Mouse (Mus musculus) midbrain, embryonic 14.5 days (tissue): ENCODE results near the gene Fam166a. TPM values are rescaled to one million over a fixed set of nuclear protein-coding genes. Genes with fewer than 3 reads are reported as not detected.

ENCODE experiments used
- ATAC-seq: fragments of 200-750 bp; cut with Nextera tagmentation; 2 replicates; pipeline ENCODE4 v1.8.0; 2017; ENCODE audit warnings: moderate number of reproducible peaks, moderate library complexity; ENCODE audit not compliant: low FRiP score, low TSS enrichment
- DNase-seq: peaks from one replicate; pipeline ENCODE4 v3.0.0-alpha.2; 2015
- H3K27ac ChIP-seq: fragments of 300-500 bp; sonication (generic); replicated peaks from 2 replicates; pipeline ENCODE4 v1.5.1; 2014; ENCODE audit warnings: mild to moderate bottlenecking, low read depth, low read length, moderate library complexity
- H3K27me3 ChIP-seq: fragments of 300-500 bp; sonication (generic); 2 replicates; pipeline ENCODE4 v1.6.1; 2014; ENCODE audit warnings: low read length, control low read depth, mixed read lengths; ENCODE audit not compliant: control insufficient read depth, insufficient read depth
- H3K36me3 ChIP-seq: fragments of 300-500 bp; sonication (generic); 2 replicates; pipeline ENCODE4 v1.6.1; 2014; ENCODE audit warnings: low read length, control low read depth; ENCODE audit not compliant: control insufficient read depth, insufficient read depth
- H3K4me1 ChIP-seq: fragments of 300-500 bp; sonication (generic); 2 replicates; pipeline ENCODE4 v1.6.1; 2014; ENCODE audit warnings: mild to moderate bottlenecking, antibody characterized with exemption, low read length, control low read depth; ENCODE audit not compliant: control insufficient read depth, insufficient read depth
- H3K4me2 ChIP-seq: fragments of 300-500 bp; sonication (generic); 2 replicates; pipeline ENCODE4 v1.6.1; 2014; ENCODE audit warnings: mild to moderate bottlenecking, low read length, moderate library complexity
- H3K4me3 ChIP-seq: fragments of 300-500 bp; sonication (generic); replicated peaks from 2 replicates; pipeline ENCODE4 v1.5.1; 2014; ENCODE audit warnings: low read depth, low read length
- H3K9ac ChIP-seq: fragments of 300-500 bp; sonication (generic); replicated peaks from 2 replicates; pipeline ENCODE4 v1.6.1; 2014; ENCODE audit warnings: mild to moderate bottlenecking, low read length, moderate library complexity
- H3K9me3 ChIP-seq: fragments of 300-500 bp; sonication (generic); 2 replicates; pipeline ENCODE4 v1.6.1; 2016; ENCODE audit warnings: low read length, control low read depth, mixed read lengths; ENCODE audit not compliant: control insufficient read depth
- WGBS: fragments of 180-500 bp; shearing (Covaris S2); extraction: QIAGEN DNeasy Blood & Tissue Kit; methylation state at CpG from one replicate; pipeline ENCODE4 v1.1.7; 2014; 5-methylcytosine and 5-hydroxymethylcytosine counted together
- polyA plus RNA-seq: library from polyadenylated mRNA; unstranded; fragments of >200 nt; fragmentation: Nextera tagmentation; extraction: Ambion mirVana; gene quantifications from 2 replicates; pipeline ENCODE4 v1.2.1, GENCODE M21; 2014

Gene Fam166a
- polyA plus RNA-seq, 1 experiment from 2014 or later: not detected

- H3K4me1 ChIP-seq: peaks cover 15% of the 10 kb centered on the region
- H3K9ac ChIP-seq: peak within 1 kb of the TSS; percentile 80
- no peaks in the 10 kb centered on the region for H3K9me3 ChIP-seq
- ATAC-seq (no peak), DNase-seq (no peak)
- H3K27ac ChIP-seq: peak within 1 kb of the TSS; percentile 99
- peak within 1 kb of the TSS; percentile 84 for H3K4me3 ChIP-seq
- no peaks in the 10 kb centered on the region for H3K27me3 ChIP-seq
- peaks cover 6% of the 10 kb centered on the region for H3K36me3 ChIP-seq
- WGBS: 0% methylated on average over 17 of the region's 17 CpGs
- peak within 1 kb of the TSS; percentile 90 for H3K4me2 ChIP-seq
Measured at GRCm38 (mm10) chr2:25224492-25224765, 5.9 kb downstream of the Fam166a start, which contains the start of gene Tubb4b. Tubb4b (minus strand) TSS chr2:25224702.

GRCm38 (mm10) chr2:25224766-25225752 lies 6.5 kb downstream of the Fam166a start:
- Histone ChIP-seq H3K4me1 (peaks cover 15% of the 10 kb centered on the region), H3K9me3 (no peaks in the 10 kb centered on the region), H3K4me3 (peak overlapping the region; percentile 84), H3K27ac (peak overlapping the region; percentile 99), H3K36me3 (peaks cover 6% of the 10 kb centered on the region), H3K27me3 (no peaks in the 10 kb centered on the region), H3K4me2 (peak overlapping the region; percentile 56), H3K9ac (peak overlapping the region; percentile 62)
- 2% methylated on average over 41 of the region's 41 CpGs for WGBS
- DNase-seq: peak; percentile 100
- ATAC-seq: peak; percentile 97

GRCm38 (mm10) chr2:25225811-25226379 lies 7.3 kb downstream of the Fam166a start:
- no peak for DNase-seq

GRCm38 (mm10) chr2:25226864-25227263 lies 8.3 kb downstream of the Fam166a start:
- Histone ChIP-seq H3K9ac (no peak overlapping the region), H3K4me1 (peaks cover 15% of the 10 kb centered on the region), H3K36me3 (peaks cover 2% of the 10 kb centered on the region), H3K4me3 (no peak overlapping the region), H3K4me2 (no peak overlapping the region), H3K9me3 (no peaks in the 10 kb centered on the region), H3K27ac (no peak overlapping the region), H3K27me3 (no peaks in the 10 kb centered on the region)
- ATAC-seq: no peak
- 81% methylated on average over 5 of the region's 5 CpGs for WGBS
- no peak for DNase-seq

More at GRCm38 (mm10) chr2:25225811-25226379, 7.3 kb downstream of the Fam166a start:
- Histone ChIP-seq H3K4me3 (no peak overlapping the region; the same call in 1 of the 2 replicates), H3K4me1 (peaks cover 15% of the 10 kb centered on the region), H3K9me3 (no peaks in the 10 kb centered on the region), H3K27me3 (no peaks in the 10 kb centered on the region), H3K27ac (peak overlapping the region; percentile 99), H3K9ac (no peak overlapping the region), H3K36me3 (peaks cover 6% of the 10 kb centered on the region), H3K4me2 (peak overlapping the region; percentile 56)
- no peak for ATAC-seq
- 71% methylated on average over 8 of the region's 8 CpGs for WGBS

- ATAC-seq: no peak
- Histone ChIP-seq H3K4me1 (peaks cover 15% of the 10 kb centered on the region), H3K4me2 (no peak overlapping the region), H3K36me3 (no peaks in the 10 kb centered on the region), H3K4me3 (no peak overlapping the region), H3K9me3 (no peaks in the 10 kb centered on the region), H3K27ac (no peak overlapping the region), H3K9ac (no peak overlapping the region), H3K27me3 (no peaks in the 10 kb centered on the region)
- WGBS: 88% methylated on average over 4 of the region's 4 CpGs
- DNase-seq: no peak
Measured at GRCm38 (mm10) chr2:25227406-25227805, 8.9 kb downstream of the Fam166a start.

GRCm38 (mm10) chr2:25228431-25228889 lies 9.9 kb downstream of the Fam166a start:
- DNase-seq: peak; percentile 87
- H3K27me3 ChIP-seq: no peaks in the 10 kb centered on the region
- H3K27ac ChIP-seq: peak overlapping the region; percentile 27
- no peaks in the 10 kb centered on the region for H3K9me3 ChIP-seq
- H3K4me3 ChIP-seq: no peak overlapping the region
- no peak overlapping the region for H3K9ac ChIP-seq
- no peaks in the 10 kb centered on the region for H3K36me3 ChIP-seq
- H3K4me2 ChIP-seq: peak overlapping the region; percentile 37
- H3K4me1 ChIP-seq: peaks cover 12% of the 10 kb centered on the region
- WGBS: 3% methylated on average over 7 of the region's 7 CpGs
- no peak for ATAC-seq

GRCm38 (mm10) chr2:25228995-25229530 lies 10.5 kb downstream of the Fam166a start:
- Histone ChIP-seq H3K36me3 (no peaks in the 10 kb centered on the region), H3K4me3 (no peak overlapping the region), H3K9me3 (no peaks in the 10 kb centered on the region), H3K27ac (0 out of 2 replicates have a peak overlapping the region, but pooled peaks have one; percentile 27), H3K9ac (no peak overlapping the region), H3K4me2 (peak overlapping the region; percentile 37), H3K4me1 (peaks cover 6% of the 10 kb centered on the region), H3K27me3 (no peaks in the 10 kb centered on the region)
- whole genome bisulfite sequencing: 69% methylated on average over 6 of the region's 6 CpGs
- ATAC-seq (no peak), DNase-seq (no peak)

- H3K4me3 ChIP-seq: no peak overlapping the region
- H3K27me3 ChIP-seq: no peaks in the 10 kb centered on the region
- H3K9me3 ChIP-seq: no peaks in the 10 kb centered on the region
- no peak for DNase-seq
- peaks cover 6% of the 10 kb centered on the region for H3K4me1 ChIP-seq
- 83% methylated on average over 5 of the region's 5 CpGs for WGBS
- H3K9ac ChIP-seq: no peak overlapping the region
- no peak overlapping the region for H3K4me2 ChIP-seq
- H3K36me3 ChIP-seq: no peaks in the 10 kb centered on the region
- no peak for ATAC-seq
- no peak overlapping the region for H3K27ac ChIP-seq
Measured at GRCm38 (mm10) chr2:25229582-25229981, 11.0 kb downstream of the Fam166a start.
